Mouse (Mus musculus) heart, embryonic 16.5 days (tissue): ENCODE data around the gene Lfng. TPM values are rescaled to one million over a fixed set of nuclear protein-coding genes. Genes with fewer than 3 reads are reported as not detected.
A peak's percentile ranks its signal among the peaks of the same experiment; 100 is the strongest.

Experiments
- ATAC-seq: fragments of 200-750 bp; cut with Nextera tagmentation; replicated peaks from 2 replicates; pipeline ENCODE4 v1.8.0; 2017; ENCODE audit warnings: moderate number of reproducible peaks; ENCODE audit not compliant: insufficient read depth, low FRiP score; ENCODE audit errors: extremely low read depth
- H3K27ac ChIP-seq: fragments of 300-500 bp; sonication (generic); 2 replicates; pipeline ENCODE4 v1.5.1; 2014; ENCODE audit warnings: mild to moderate bottlenecking, low read length, control low read depth, moderate library complexity
- H3K27me3 ChIP-seq: fragments of 300-500 bp; sonication (generic); 2 replicates; pipeline ENCODE4 v1.6.1; 2014; ENCODE audit warnings: low read length, mixed read lengths; ENCODE audit not compliant: control insufficient read depth, insufficient read depth
- H3K36me3 ChIP-seq: fragments of 300-500 bp; sonication (generic); 2 replicates; pipeline ENCODE4 v1.6.1; 2014; ENCODE audit not compliant: control insufficient read depth, insufficient read depth
- H3K4me1 ChIP-seq: fragments of 300-500 bp; sonication (generic); 2 replicates; pipeline ENCODE4 v1.6.1; 2014; ENCODE audit warnings: low read length, mixed read lengths; ENCODE audit not compliant: control insufficient read depth, insufficient read depth
- H3K4me2 ChIP-seq: fragments of 300-500 bp; sonication (generic); 2 replicates; pipeline ENCODE4 v1.6.1; 2014; ENCODE audit warnings: low read depth, mild to moderate bottlenecking, control low read depth, low read length
- H3K4me3 ChIP-seq: fragments of 300-500 bp; sonication (generic); 2 replicates; pipeline ENCODE4 v1.5.1; 2014; ENCODE audit warnings: mild to moderate bottlenecking, control low read depth, low read length
- H3K9ac ChIP-seq: fragments of 300-500 bp; sonication (generic); 2 replicates; pipeline ENCODE4 v1.6.1; 2014; ENCODE audit warnings: low read length, control low read depth
- H3K9me3 ChIP-seq: fragments of 300-500 bp; sonication (generic); replicated peaks from 2 replicates; pipeline ENCODE4 v1.6.1; 2016; ENCODE audit warnings: low read length; ENCODE audit not compliant: control insufficient read depth
- whole genome bisulfite sequencing: fragments of 180-500 bp; shearing (Covaris S2); extraction: QIAGEN DNeasy Blood & Tissue Kit; methylation state at CpG from one replicate; pipeline ENCODE4 v1.1.7; 2014; 5-methylcytosine and 5-hydroxymethylcytosine counted together
- polyA plus RNA-seq: library from polyadenylated mRNA; unstranded; fragments of >200 nt; fragmentation: Nextera tagmentation; extraction: Ambion mirVana; gene quantifications from 2 replicates; pipeline ENCODE4 v1.2.1, GENCODE M21; 2015

Lfng gene
- 6.2 and 7.7 TPM in 2 replicates for polyA plus RNA-seq

- Histone ChIP-seq H3K27me3 (peaks cover 51% of the 10 kb centered on the region), H3K4me1 (peaks cover 52% of the 10 kb centered on the region), H3K4me3 (peak within 1 kb of the TSS; percentile 70), H3K36me3 (no peaks in the 10 kb centered on the region), H3K9ac (peak within 1 kb of the TSS; percentile 79), H3K4me2 (peak within 1 kb of the TSS; percentile 90), H3K27ac (peak within 1 kb of the TSS; percentile 69), H3K9me3 (no peaks in the 10 kb centered on the region)
- under 1% methylated on average over 91 of the region's 91 CpGs for WGBS
- peak; percentile 29 for ATAC-seq
Observed at GRCm38 (mm10) chr5:140607001-140607835, at the start of gene Lfng. Lfng (plus strand) TSS chr5:140607320.

GRCm38 (mm10) chr5:140562601-140563000, 44.5 kb upstream of the Lfng start:
- Histone ChIP-seq H3K4me3 (no peak overlapping the region), H3K9ac (no peak overlapping the region), H3K9me3 (no peaks in the 10 kb centered on the region), H3K4me1 (peaks cover 8% of the 10 kb centered on the region), H3K36me3 (no peaks in the 10 kb centered on the region), H3K4me2 (no peak overlapping the region), H3K27me3 (no peaks in the 10 kb centered on the region), H3K27ac (no peak overlapping the region)
- no peak for ATAC-seq
- WGBS, result 61% methylated on average over 9 of the region's 9 CpGs

GRCm38 (mm10) chr5:140564896-140565295, 42.2 kb upstream of the Lfng start, which contains the start of gene Grifin:
Grifin (minus strand) TSS chr5:140565071.
- H3K9me3 ChIP-seq, result no peaks in the 10 kb centered on the region
- H3K4me3 ChIP-seq, result no peak within 1 kb of the TSS
- H3K4me2 ChIP-seq, result no peak within 1 kb of the TSS
- peaks cover 17% of the 10 kb centered on the region for H3K4me1 ChIP-seq
- ATAC-seq, result no peak
- H3K36me3 ChIP-seq, result no peaks in the 10 kb centered on the region
- H3K27ac ChIP-seq, result peak within 1 kb of the TSS; percentile 19; the same call in 1 of the 2 replicates
- 83% methylated on average over 4 of the region's 4 CpGs for WGBS
- no peak within 1 kb of the TSS; the same call in 1 of the 2 replicates for H3K9ac ChIP-seq
- no peaks in the 10 kb centered on the region for H3K27me3 ChIP-seq

GRCm38 (mm10) chr5:140565451-140565850, 41.7 kb upstream of the Lfng start:
- Histone ChIP-seq H3K9ac (no peak overlapping the region), H3K4me1 (peaks cover 17% of the 10 kb centered on the region), H3K4me3 (no peak overlapping the region), H3K27me3 (no peaks in the 10 kb centered on the region), H3K4me2 (no peak overlapping the region), H3K9me3 (no peaks in the 10 kb centered on the region), H3K27ac (no peak overlapping the region), H3K36me3 (no peaks in the 10 kb centered on the region)
- ATAC-seq, result peak; percentile 41; the same call in 1 of the 2 replicates
- 52% methylated on average over 5 of the region's 5 CpGs for WGBS

GRCm38 (mm10) chr5:140565856-140566255, 41.3 kb upstream of the Lfng start:
- ATAC-seq, result peak; percentile 32; the same call in 1 of the 2 replicates

GRCm38 (mm10) chr5:140566271-140566670, 40.8 kb upstream of the Lfng start:
- no peak overlapping the region for H3K27ac ChIP-seq
- no peaks in the 10 kb centered on the region for H3K36me3 ChIP-seq
- 78% methylated on average over 4 of the region's 4 CpGs for WGBS
- no peak overlapping the region for H3K9ac ChIP-seq
- H3K4me3 ChIP-seq, result no peak overlapping the region
- H3K9me3 ChIP-seq, result no peaks in the 10 kb centered on the region
- peaks cover 19% of the 10 kb centered on the region for H3K4me1 ChIP-seq
- no peaks in the 10 kb centered on the region for H3K27me3 ChIP-seq
- H3K4me2 ChIP-seq, result no peak overlapping the region
- ATAC-seq, result no peak

More at GRCm38 (mm10) chr5:140565856-140566255, 41.3 kb upstream of the Lfng start:
- Histone ChIP-seq H3K9me3 (no peaks in the 10 kb centered on the region), H3K4me3 (no peak overlapping the region), H3K9ac (no peak overlapping the region), H3K27me3 (no peaks in the 10 kb centered on the region), H3K4me1 (peaks cover 17% of the 10 kb centered on the region), H3K4me2 (no peak overlapping the region), H3K36me3 (no peaks in the 10 kb centered on the region), H3K27ac (peak overlapping the region; percentile 19; the same call in 1 of the 2 replicates)
- WGBS, result 37% methylated on average over 6 of the region's 6 CpGs

GRCm38 (mm10) chr5:140567321-140567720, 39.8 kb upstream of the Lfng start:
- WGBS, result 58% methylated on average over 11 of the region's 11 CpGs
- H3K27me3 ChIP-seq, result no peaks in the 10 kb centered on the region
- H3K9ac ChIP-seq, result no peak overlapping the region
- H3K9me3 ChIP-seq, result no peaks in the 10 kb centered on the region
- ATAC-seq, result 0 out of 2 replicates have a peak, but pooled peaks have one; percentile 20
- H3K27ac ChIP-seq, result no peak overlapping the region
- H3K36me3 ChIP-seq, result no peaks in the 10 kb centered on the region
- H3K4me1 ChIP-seq, result peaks cover 24% of the 10 kb centered on the region
- H3K4me2 ChIP-seq, result no peak overlapping the region
- H3K4me3 ChIP-seq, result no peak overlapping the region

- peaks cover 26% of the 10 kb centered on the region for H3K4me1 ChIP-seq
- H3K27ac ChIP-seq, result no peak overlapping the region; the same call in 1 of the 2 replicates
- H3K4me2 ChIP-seq, result no peak overlapping the region
- WGBS, result 86% methylated on average over 5 of the region's 5 CpGs
- no peaks in the 10 kb centered on the region for H3K27me3 ChIP-seq
- H3K9ac ChIP-seq, result no peak overlapping the region
- H3K4me3 ChIP-seq, result no peak overlapping the region
- no peaks in the 10 kb centered on the region for H3K36me3 ChIP-seq
- ATAC-seq, result no peak
- no peaks in the 10 kb centered on the region for H3K9me3 ChIP-seq
Observed at GRCm38 (mm10) chr5:140567751-140568150, 39.4 kb upstream of the Lfng start.
